Mouse (Mus musculus) C2C12 (cell line): ENCODE measurements around the gene Ing3. TPM values are rescaled to one million over a fixed set of nuclear protein-coding genes. Genes with fewer than 3 reads are reported as not detected.

Experiments used
- H3K27me3 ChIP-seq: one replicate; pipeline ENCODE4 v1.6.1; 2011; ENCODE audit not compliant: control insufficient read depth, insufficient read depth, insufficient read length
- H3K36me3 ChIP-seq: one replicate; pipeline ENCODE4 v1.6.1; 2011; ENCODE audit not compliant: control insufficient read depth, insufficient read depth
- H3K4me3 ChIP-seq: one replicate; pipeline ENCODE4 v1.5.1; 2011; ENCODE audit warnings: mild to moderate bottlenecking, control low read depth; ENCODE audit not compliant: poor library complexity, insufficient read depth, severe bottlenecking
- H3K79me2 ChIP-seq: one replicate; pipeline ENCODE4 v1.6.1; 2011; ENCODE audit not compliant: control insufficient read depth, insufficient read depth
- H3K79me3 ChIP-seq: one replicate; pipeline ENCODE4 v1.6.1; 2011; ENCODE audit warnings: low read depth, control low read depth
- H3ac ChIP-seq: one replicate; pipeline ENCODE3; 2011; ENCODE audit warnings: low read depth; ENCODE audit not compliant: control insufficient read depth, insufficient read length
- CEBPB ChIP-seq: IDR thresholded peaks from one replicate; pipeline ENCODE4 v1.6.1; 2011; ENCODE audit warnings: low read depth, mild to moderate bottlenecking, control low read depth, moderate library complexity
- CTCF ChIP-seq: IDR thresholded peaks from one replicate; pipeline ENCODE4 v1.5.1; 2011; ENCODE audit not compliant: control insufficient read depth, insufficient read depth, insufficient read length
- FOSL1 ChIP-seq: IDR thresholded peaks from one replicate; pipeline ENCODE4 v1.8.0; 2011; ENCODE audit warnings: mild to moderate bottlenecking, low read length; ENCODE audit not compliant: poor library complexity, insufficient read depth, severe bottlenecking
- MAX ChIP-seq: IDR thresholded peaks from one replicate; pipeline ENCODE4 v1.6.1; 2011; ENCODE audit warnings: mild to moderate bottlenecking, control low read depth
- MYOD1 ChIP-seq: IDR thresholded peaks from one replicate; pipeline ENCODE4 v1.6.1; 2011; ENCODE audit warnings: low read depth; ENCODE audit not compliant: control insufficient read depth, insufficient read length
- MYOG ChIP-seq: IDR thresholded peaks from one replicate; pipeline ENCODE4 v1.6.1; 2011; ENCODE audit not compliant: control insufficient read depth, insufficient read length; ENCODE audit errors: extremely low read depth
- USF1 ChIP-seq: IDR thresholded peaks from one replicate; pipeline ENCODE4 v1.6.1; 2011; ENCODE audit warnings: low read depth, mild to moderate bottlenecking, control low read depth, moderate library complexity
- polyA plus RNA-seq: library from polyadenylated mRNA; unstranded; fragments of >200 nt; fragmentation: generic; extraction: Trizol; gene quantifications from one replicate; pipeline ENCODE4 v1.2.1, GENCODE M21; 2012; ENCODE audit warnings: missing spikeins

The Ing3 gene
- polyA plus RNA-seq, 1 experiment: 9.5 TPM

- Histone ChIP-seq H3K27me3 (no peaks in the 10 kb centered on the region), H3K79me3 (no peaks in the 10 kb centered on the region), H3K4me3 (no peak overlapping the region), H3K36me3 (no peaks in the 10 kb centered on the region), H3ac (no peak overlapping the region), H3K79me2 (no peaks in the 10 kb centered on the region)
- TF ChIP-seq MAX (no peak), FOSL1 (no peak), USF1 (no peak), CEBPB (no peak), MYOD1 (no peak)
These were observed 53.3 kb downstream of the Ing3 start for GRCm38 (mm10) chr6:22002521-22003199.

GRCm38 (mm10) chr6:22003200-22003587 is 53.8 kb downstream of the Ing3 start:
- Histone ChIP-seq H3K36me3 (no peaks in the 10 kb centered on the region), H3K27me3 (no peaks in the 10 kb centered on the region), H3K79me3 (no peaks in the 10 kb centered on the region), H3ac (no peak overlapping the region), H3K4me3 (no peak overlapping the region), H3K79me2 (no peaks in the 10 kb centered on the region)
- TF ChIP-seq MAX (no peak), FOSL1 (no peak), MYOD1 (no peak), CEBPB (no peak), CTCF (no peak), USF1 (no peak), MYOG (no peak)

GRCm38 (mm10) chr6:22003959-22004543 is 54.7 kb downstream of the Ing3 start:
- H3K36me3 ChIP-seq: no peaks in the 10 kb centered on the region
- H3K79me2 ChIP-seq: no peaks in the 10 kb centered on the region
- H3K79me3 ChIP-seq: no peaks in the 10 kb centered on the region
- H3ac ChIP-seq: no peak overlapping the region
- TF ChIP-seq MAX (no peak), USF1 (no peak), MYOG (no peak), FOSL1 (no peak), CEBPB (no peak), CTCF (no peak), MYOD1 (no peak)
- H3K27me3 ChIP-seq: no peaks in the 10 kb centered on the region
- no peak overlapping the region for H3K4me3 ChIP-seq

- no peaks in the 10 kb centered on the region for H3K79me3 ChIP-seq
- no peaks in the 10 kb centered on the region for H3K27me3 ChIP-seq
- no peak overlapping the region for H3ac ChIP-seq
- TF ChIP-seq CTCF: no peak
- TF ChIP-seq FOSL1: no peak
- TF ChIP-seq USF1: no peak
- H3K4me3 ChIP-seq: no peak overlapping the region
- H3K36me3 ChIP-seq: no peaks in the 10 kb centered on the region
- H3K79me2 ChIP-seq: no peaks in the 10 kb centered on the region
These were observed 59.0 kb downstream of the Ing3 start for GRCm38 (mm10) chr6:22008346-22008745.

- Histone ChIP-seq H3K4me3 (no peak overlapping the region), H3K79me2 (no peaks in the 10 kb centered on the region), H3ac (no peak overlapping the region), H3K27me3 (no peaks in the 10 kb centered on the region), H3K79me3 (no peaks in the 10 kb centered on the region), H3K36me3 (no peaks in the 10 kb centered on the region)
- no peak for TF ChIP-seq CEBPB
- TF ChIP-seq FOSL1: no peak
- no peak for TF ChIP-seq MYOD1
These were observed 60.9 kb downstream of the Ing3 start for GRCm38 (mm10) chr6:22010258-22010657.

GRCm38 (mm10) chr6:22010761-22011281 is 61.5 kb downstream of the Ing3 start:
- H3K79me3 ChIP-seq: no peaks in the 10 kb centered on the region
- no peaks in the 10 kb centered on the region for H3K79me2 ChIP-seq
- no peak for TF ChIP-seq CEBPB
- no peak for TF ChIP-seq USF1
- no peak for TF ChIP-seq CTCF
- no peak for TF ChIP-seq FOSL1
- H3K27me3 ChIP-seq: no peaks in the 10 kb centered on the region
- no peaks in the 10 kb centered on the region for H3K36me3 ChIP-seq
- H3ac ChIP-seq: no peak overlapping the region
- no peak overlapping the region for H3K4me3 ChIP-seq
